Comparison of ENCODE assay signal across 8 mouse cellular contexts in genomic region chr9:96491810-96492209, GRCm38 (mm10). TPM values are rescaled to one million over a fixed set of nuclear protein-coding genes. Genes with fewer than 3 reads are reported as not detected.
DNase-seq lines count a peak whose midpoint lies in the region; ATAC-seq and TF ChIP-seq lines count a peak whose summit lies in the region.

No protein-coding gene starts in this region.

- no peaks in the 10 kb centered on the region for H3K27me3 ChIP-seq in forebrain, embryonic 10.5 days (ENCODE audit: poor library complexity, severe bottlenecking)
- no peaks in the 10 kb centered on the region for H3K27me3 ChIP-seq in forebrain, embryonic 16.5 days (replicated peaks; ENCODE audit: control insufficient read depth, insufficient read depth, low read length)
- no peaks in the 10 kb centered on the region for H3K27me3 ChIP-seq in hindbrain, embryonic 16.5 days (replicated peaks; ENCODE audit: control insufficient read depth, insufficient read depth, low read length)

- H3K4me3 ChIP-seq in forebrain, embryonic 10.5 days: no peak overlapping the region
- H3K4me3 ChIP-seq in forebrain, embryonic 16.5 days (replicated peaks; ENCODE audit: low read length): no peak overlapping the region
- no peak overlapping the region for H3K4me3 ChIP-seq in cortical plate, adult 2 months (ENCODE audit: insufficient read depth, low read length)
- H3K4me3 ChIP-seq in hindbrain, embryonic 16.5 days (ENCODE audit: low read length): no peak overlapping the region

- WGBS in forebrain, embryonic 10.5 days: 38% methylated on average over 12 of the region's 12 CpGs
- WGBS in forebrain, embryonic 16.5 days: 32% methylated on average over 12 of the region's 12 CpGs
- WGBS in hindbrain, embryonic 16.5 days: 34% methylated on average over 12 of the region's 12 CpGs

- peak; percentile 55; the same call in 1 of the 2 replicates for TF ChIP-seq CTCF in cortical plate, adult 2 months (IDR thresholded peaks at IDR 0.05; ENCODE audit: extremely low read depth, insufficient read depth, low read length)

- peaks cover 11% of the 10 kb centered on the region; the same call in 1 of the 2 replicates for H3K4me1 ChIP-seq in forebrain, embryonic 10.5 days
- H3K4me1 ChIP-seq in forebrain, embryonic 16.5 days (replicated peaks; ENCODE audit: control insufficient read depth, insufficient read depth, low read length): 0 out of 2 replicates have a peak, but pooled peaks cover 3% of the 10 kb centered on the region
- no peaks in the 10 kb centered on the region for H3K4me1 ChIP-seq in cortical plate, adult 2 months (ENCODE audit: control insufficient read depth, insufficient read depth, low read length)
- no peaks in the 10 kb centered on the region; the same call in 1 of the 2 replicates for H3K4me1 ChIP-seq in hindbrain, embryonic 16.5 days (ENCODE audit: control insufficient read depth, insufficient read depth, low read depth, low read length)

- no peak overlapping the region for H3K4me2 ChIP-seq in forebrain, embryonic 16.5 days (ENCODE audit: low read length)
- H3K4me2 ChIP-seq in hindbrain, embryonic 16.5 days (ENCODE audit: low read length): 0 out of 2 replicates have a peak overlapping the region, but pooled peaks have one; percentile 20

- no peaks in the 10 kb centered on the region for H3K36me3 ChIP-seq in forebrain, embryonic 10.5 days (replicated peaks)
- H3K36me3 ChIP-seq in forebrain, embryonic 16.5 days (ENCODE audit: control insufficient read depth, insufficient read depth): no peaks in the 10 kb centered on the region
- no peaks in the 10 kb centered on the region for H3K36me3 ChIP-seq in hindbrain, embryonic 16.5 days (ENCODE audit: control insufficient read depth, insufficient read depth, low read length)

- ATAC-seq in forebrain, embryonic 16.5 days: no peak
- ATAC-seq in hindbrain, embryonic 16.5 days: no peak

- H3K27ac ChIP-seq in forebrain, embryonic 10.5 days: no peak overlapping the region
- H3K27ac ChIP-seq in forebrain, embryonic 16.5 days (ENCODE audit: low read length): no peak overlapping the region
- no peak overlapping the region for H3K27ac ChIP-seq in cortical plate, adult 2 months (ENCODE audit: insufficient read depth, low read length)
- no peak overlapping the region for H3K27ac ChIP-seq in hindbrain, embryonic 16.5 days (ENCODE audit: low read depth, low read length)

- TF ChIP-seq POLR2A in cortical plate, adult 2 months (IDR thresholded peaks at IDR 0.05; ENCODE audit: extremely low read depth, insufficient read depth, low read length): no peak

- H3K9me3 ChIP-seq in forebrain, embryonic 10.5 days: no peaks in the 10 kb centered on the region
- H3K9me3 ChIP-seq in forebrain, embryonic 16.5 days (ENCODE audit: control insufficient read depth, low read length): no peaks in the 10 kb centered on the region
- no peaks in the 10 kb centered on the region for H3K9me3 ChIP-seq in hindbrain, embryonic 16.5 days (ENCODE audit: control insufficient read depth, low read length)

- no peak overlapping the region for H3K9ac ChIP-seq in forebrain, embryonic 16.5 days (replicated peaks; ENCODE audit: low read depth, low read length)
- H3K9ac ChIP-seq in hindbrain, embryonic 16.5 days (ENCODE audit: low read depth, low read length): no peak overlapping the region

- DNase-seq in forebrain, embryonic 10.5 days (ENCODE audit: extremely low spot score, low spot score): peak; percentile 57
- DNase-seq in ovary, postnatal 14 days (ENCODE audit: low spot score): peak; percentile 21
- DNase-seq in ovary, postnatal 36 days (ENCODE audit: low spot score): no peak
- peak; percentile 60 for DNase-seq in mesoderm, embryonic 11.5 days (ENCODE audit: low read depth, low spot score)
- peak; percentile 45 to 49 for DNase-seq in thymus, postnatal 36 days

RNA-seq across cellular contexts. Expression of gene Rnf7, which starts 13.3 kb away (rescaled TPM):
- polyA plus RNA-seq in forebrain, embryonic 10.5 days (2016; fragmentation: Nextera tagmentation; extraction: Ambion mirVana): 269 and 273 TPM in 2 replicates
- 179 TPM in 2 replicates for polyA plus RNA-seq in forebrain, embryonic 16.5 days (2015; fragmentation: Nextera tagmentation; extraction: Ambion mirVana)
- 190 TPM in 2 replicates for polyA plus RNA-seq in cortical plate, adult 2 months (2012; rRNA removed)
- polyA plus RNA-seq in hindbrain, embryonic 16.5 days (2015; fragmentation: Nextera tagmentation; extraction: Ambion mirVana): 209 TPM in 2 replicates

RNA-seq across cellular contexts. Expression of gene Gm28729, which starts 33.3 kb away (rescaled TPM):
- polyA plus RNA-seq in forebrain, embryonic 10.5 days (2016; fragmentation: Nextera tagmentation; extraction: Ambion mirVana): not detected in 2 replicates
- polyA plus RNA-seq in forebrain, embryonic 16.5 days (2015; fragmentation: Nextera tagmentation; extraction: Ambion mirVana): 0.24 and 0.36 TPM in 2 replicates
- polyA plus RNA-seq in cortical plate, adult 2 months (2012; rRNA removed): 0.13 and 0.19 TPM in 2 replicates
- polyA plus RNA-seq in hindbrain, embryonic 16.5 days (2015; fragmentation: Nextera tagmentation; extraction: Ambion mirVana): 0.33 and 0.36 TPM in 2 replicates
